Mouse (Mus musculus) MEL (cell line): ENCODE measurements around the gene Derl3. TPM values are rescaled to one million over a fixed set of nuclear protein-coding genes. Genes with fewer than 3 reads are reported as not detected.

Experiments used
- DNase-seq: peaks from one replicate; pipeline ENCODE4 v3.0.0; 2011; ENCODE audit warnings: low read depth, low spot score
- H3K27ac ChIP-seq: 2 replicates; pipeline ENCODE4 v1.5.1; 2012; ENCODE audit warnings: low read depth, mild to moderate bottlenecking, control low read depth, low read length, moderate library complexity; ENCODE audit not compliant: control insufficient read depth
- H3K27me3 ChIP-seq, 2 experiments: fragments of 150-350 bp in 1 of 2; sonication (generic) in 1 of 2; 2 replicates each; pipeline ENCODE4 v1.6.1; 2012; ENCODE audit warnings: low read length in 2 of 2, mild to moderate bottlenecking in 2 of 2, improper control_type of control experiment in 1 of 2, moderate library complexity in 1 of 2; ENCODE audit not compliant: insufficient read depth in 2 of 2, control insufficient read depth in 1 of 2
- H3K36me3 ChIP-seq, 2 experiments: 2 replicates each; pipeline ENCODE4 v1.6.1; 2012 to 2014; ENCODE audit warnings: low read length in 2 of 2, improper control_type of control experiment in 1 of 2, inconsistent platforms in 1 of 2, mild to moderate bottlenecking in 1 of 2; ENCODE audit not compliant: insufficient read depth in 2 of 2, control insufficient read depth in 1 of 2
- H3K4me1 ChIP-seq, 2 experiments: fragments of 150-350 bp in 1 of 2; sonication (generic) in 1 of 2; 2 replicates each; pipeline ENCODE4 v1.6.1; 2012; ENCODE audit warnings: low read length in 2 of 2, improper control_type of control experiment in 1 of 2, mild to moderate bottlenecking in 1 of 2; ENCODE audit not compliant: insufficient read depth in 2 of 2, control insufficient read depth in 1 of 2
- H3K4me3 ChIP-seq, 2 experiments: fragments of 150-350 bp in 1 of 2; sonication (generic) in 1 of 2; 2 replicates each; pipeline ENCODE4 v1.5.1; 2012; ENCODE audit warnings: low read depth in 2 of 2, low read length in 2 of 2, mild to moderate bottlenecking in 2 of 2, moderate library complexity in 2 of 2, control low read depth in 1 of 2, improper control_type of control experiment in 1 of 2; ENCODE audit not compliant: control insufficient read depth in 1 of 2, insufficient read depth in 1 of 2
- H3K79me2 ChIP-seq: 2 replicates; pipeline ENCODE4 v1.6.1; 2012; ENCODE audit warnings: mild to moderate bottlenecking, low read length, moderate library complexity; ENCODE audit not compliant: control insufficient read depth, poor library complexity, insufficient read depth
- H3K9ac ChIP-seq: 2 replicates; pipeline ENCODE4 v1.6.1; 2012; ENCODE audit warnings: low read depth, mild to moderate bottlenecking, control low read depth, low read length, moderate library complexity; ENCODE audit not compliant: control insufficient read depth, poor library complexity, severe bottlenecking
- H3K9me3 ChIP-seq: fragments of 150-350 bp; sonication (generic); replicated peaks from 2 replicates; pipeline ENCODE4 v1.6.1; 2012; ENCODE audit warnings: mild to moderate bottlenecking, low read length, improper control_type of control experiment, moderate library complexity; ENCODE audit not compliant: insufficient read depth
- BHLHE40 ChIP-seq: IDR thresholded peaks from 2 replicates; pipeline ENCODE4 v1.6.1; 2012; ENCODE audit warnings: low read depth, mild to moderate bottlenecking, inconsistent platforms, low read length, improper control_type of control experiment, borderline replicate concordance
- CHD1 ChIP-seq: IDR thresholded peaks from 2 replicates; pipeline ENCODE4 v1.6.1; 2012; ENCODE audit warnings: low read depth, mild to moderate bottlenecking, inconsistent platforms, low read length, improper control_type of control experiment
- CHD2 ChIP-seq: IDR thresholded peaks from 2 replicates; pipeline ENCODE4 v1.6.1; 2011; ENCODE audit warnings: low read length, improper control_type of control experiment
- CTCF ChIP-seq, 3 experiments: IDR thresholded peaks in 2 of 3; conservative IDR thresholded peaks in 1 of 3; 2 replicates each; pipeline ENCODE4 v1.5.1; 2011 to 2012; ENCODE audit warnings: low read length in 3 of 3, low read depth in 2 of 3, mild to moderate bottlenecking in 2 of 3, improper control_type of control experiment in 1 of 3, inconsistent platforms in 1 of 3, mixed read lengths in 1 of 3, moderate library complexity in 1 of 3; ENCODE audit not compliant: control insufficient read depth in 1 of 3, insufficient read depth in 1 of 3, poor library complexity in 1 of 3, severe bottlenecking in 1 of 3
- ELF1 ChIP-seq: IDR thresholded peaks from 2 replicates; pipeline ENCODE4 v1.6.1; 2014; ENCODE audit warnings: low read depth, mild to moderate bottlenecking, inconsistent platforms, low read length, improper control_type of control experiment, moderate library complexity
- EP300 ChIP-seq, 2 experiments: IDR thresholded peaks; 2 replicates each; pipeline ENCODE4 v1.6.1; 2011; ENCODE audit warnings: improper control_type of control experiment in 2 of 2, low read length in 2 of 2, low read depth in 1 of 2, mild to moderate bottlenecking in 1 of 2
- ETS1 ChIP-seq: IDR thresholded peaks from 2 replicates; pipeline ENCODE4 v1.6.1; 2012; ENCODE audit warnings: low read depth, mild to moderate bottlenecking, inconsistent platforms, low read length, improper control_type of control experiment, moderate library complexity
- GABPA ChIP-seq: IDR thresholded peaks from 2 replicates; pipeline ENCODE4 v1.6.1; 2012; ENCODE audit warnings: low read depth, mild to moderate bottlenecking, inconsistent platforms, low read length, improper control_type of control experiment, moderate library complexity
- GATA1 ChIP-seq: IDR thresholded peaks from 2 replicates; pipeline ENCODE4 v1.6.1; 2011; ENCODE audit warnings: low read depth, low read length, improper control_type of control experiment
- HCFC1 ChIP-seq: IDR thresholded peaks from 2 replicates; pipeline ENCODE4 v1.6.1; 2012; ENCODE audit warnings: low read depth, mild to moderate bottlenecking, inconsistent platforms, low read length, improper control_type of control experiment, moderate library complexity
- KAT2A ChIP-seq: conservative IDR thresholded peaks from 2 replicates; pipeline ENCODE4 v1.6.1; 2012; ENCODE audit warnings: low read depth, low read length, improper control_type of control experiment, inconsistent platforms
- MAFK ChIP-seq: IDR thresholded peaks from 2 replicates; pipeline ENCODE4 v1.6.1; 2011; ENCODE audit warnings: low read depth, mild to moderate bottlenecking, low read length, improper control_type of control experiment, borderline replicate concordance
- MAX ChIP-seq: IDR thresholded peaks from 2 replicates; pipeline ENCODE4 v1.6.1; 2011; ENCODE audit warnings: low read length, improper control_type of control experiment
- MYB ChIP-seq: IDR thresholded peaks from 2 replicates; pipeline ENCODE4 v1.6.1; 2011; ENCODE audit warnings: mild to moderate bottlenecking, low read depth, low read length, improper control_type of control experiment
- NELFE ChIP-seq: IDR thresholded peaks from 2 replicates; pipeline ENCODE4 v1.6.1; 2011; ENCODE audit warnings: low read depth, low read length, improper control_type of control experiment
- NRF1 ChIP-seq: IDR thresholded peaks from 2 replicates; pipeline ENCODE4 v1.6.1; 2014; ENCODE audit warnings: low read depth, mild to moderate bottlenecking, inconsistent platforms, low read length, improper control_type of control experiment, moderate library complexity; ENCODE audit not compliant: poor library complexity, insufficient read depth, severe bottlenecking
- POLR2AphosphoS2 ChIP-seq: IDR thresholded peaks from 2 replicates; pipeline ENCODE4 v1.6.1; 2011; ENCODE audit warnings: low read length, improper control_type of control experiment
- POLR2AphosphoS5 ChIP-seq: IDR thresholded peaks from 2 replicates; pipeline ENCODE4 v1.6.1; 2012; ENCODE audit warnings: low read depth, borderline replicate concordance, mild to moderate bottlenecking, inconsistent platforms, low read length, moderate library complexity, mixed read lengths
- RAD21 ChIP-seq: IDR thresholded peaks from 2 replicates; pipeline ENCODE4 v1.6.1; 2011; ENCODE audit warnings: mild to moderate bottlenecking, low read depth, low read length, improper control_type of control experiment
- RCOR1 ChIP-seq: IDR thresholded peaks from 2 replicates; pipeline ENCODE4 v1.6.1; 2012; ENCODE audit warnings: low read depth, mild to moderate bottlenecking, inconsistent platforms, low read length, improper control_type of control experiment
- SIN3A ChIP-seq: IDR thresholded peaks from 2 replicates; pipeline ENCODE4 v1.6.1; 2012; ENCODE audit warnings: low read length, improper control_type of control experiment, inconsistent platforms
- TAL1 ChIP-seq: IDR thresholded peaks from 2 replicates; pipeline ENCODE4 v1.6.1; 2012; ENCODE audit warnings: mild to moderate bottlenecking, inconsistent platforms, low read length, moderate library complexity, mixed read lengths
- TBP ChIP-seq: IDR thresholded peaks from 2 replicates; pipeline ENCODE4 v1.8.0; 2011; ENCODE audit warnings: low read depth, low read length, improper control_type of control experiment
- TCF12 ChIP-seq: IDR thresholded peaks from 2 replicates; pipeline ENCODE4 v1.6.1; 2014; ENCODE audit warnings: low read depth, mild to moderate bottlenecking, inconsistent platforms, low read length, improper control_type of control experiment, moderate library complexity
- UBTF ChIP-seq: IDR thresholded peaks from 2 replicates; pipeline ENCODE4 v1.6.1; 2012; ENCODE audit warnings: low read depth, mild to moderate bottlenecking, inconsistent platforms, low read length, improper control_type of control experiment, moderate library complexity, borderline replicate concordance; ENCODE audit not compliant: insufficient read depth
- USF1 ChIP-seq: IDR thresholded peaks from 2 replicates; pipeline ENCODE4 v1.6.1; 2014; ENCODE audit warnings: low read depth, mild to moderate bottlenecking, inconsistent platforms, low read length, improper control_type of control experiment, moderate library complexity
- USF2 ChIP-seq, 2 experiments: IDR thresholded peaks; 2 replicates each; pipeline ENCODE4 v1.6.1; 2011 to 2012; ENCODE audit warnings: improper control_type of control experiment in 2 of 2, low read length in 2 of 2, borderline replicate concordance in 1 of 2, inconsistent platforms in 1 of 2, low read depth in 1 of 2, mild to moderate bottlenecking in 1 of 2; ENCODE audit not compliant: insufficient read depth in 1 of 2
- ZKSCAN1 ChIP-seq: IDR thresholded peaks from 2 replicates; pipeline ENCODE4 v1.6.1; 2012; ENCODE audit warnings: low read depth, mild to moderate bottlenecking, inconsistent platforms, low read length, improper control_type of control experiment, moderate library complexity
- ZNF384 ChIP-seq: IDR thresholded peaks from 2 replicates; pipeline ENCODE4 v1.6.1; 2012; ENCODE audit warnings: low read depth, mild to moderate bottlenecking, inconsistent platforms, low read length, improper control_type of control experiment
- polyA plus RNA-seq, 2 experiments: library from polyadenylated mRNA; stranded (reverse) in 1 of 2; unstranded in 1 of 2; fragments of >175 nt in 1 of 2; fragments of >200 nt in 1 of 2; gene quantifications; 2 replicates each; pipeline versions ENCODE4 v1.2.1 to v1.2.4; 2012; ENCODE audit warnings: low replicate concordance in 2 of 2, low read depth in 1 of 2; ENCODE audit not compliant: insufficient read length in 2 of 2, insufficient read depth in 1 of 2, missing spikeins in 1 of 2
- total RNA-seq: library from RNA; depleted of rRNA; stranded (reverse); fragments of 300-350 nt; gene quantifications from 2 replicates; pipeline ENCODE4 v1.2.3, GENCODE M21; 2012

The Derl3 gene
- total and polyA plus RNA-seq, 3 experiments, result 0.69 to 1.5 TPM; not detected in 1

DNA sequence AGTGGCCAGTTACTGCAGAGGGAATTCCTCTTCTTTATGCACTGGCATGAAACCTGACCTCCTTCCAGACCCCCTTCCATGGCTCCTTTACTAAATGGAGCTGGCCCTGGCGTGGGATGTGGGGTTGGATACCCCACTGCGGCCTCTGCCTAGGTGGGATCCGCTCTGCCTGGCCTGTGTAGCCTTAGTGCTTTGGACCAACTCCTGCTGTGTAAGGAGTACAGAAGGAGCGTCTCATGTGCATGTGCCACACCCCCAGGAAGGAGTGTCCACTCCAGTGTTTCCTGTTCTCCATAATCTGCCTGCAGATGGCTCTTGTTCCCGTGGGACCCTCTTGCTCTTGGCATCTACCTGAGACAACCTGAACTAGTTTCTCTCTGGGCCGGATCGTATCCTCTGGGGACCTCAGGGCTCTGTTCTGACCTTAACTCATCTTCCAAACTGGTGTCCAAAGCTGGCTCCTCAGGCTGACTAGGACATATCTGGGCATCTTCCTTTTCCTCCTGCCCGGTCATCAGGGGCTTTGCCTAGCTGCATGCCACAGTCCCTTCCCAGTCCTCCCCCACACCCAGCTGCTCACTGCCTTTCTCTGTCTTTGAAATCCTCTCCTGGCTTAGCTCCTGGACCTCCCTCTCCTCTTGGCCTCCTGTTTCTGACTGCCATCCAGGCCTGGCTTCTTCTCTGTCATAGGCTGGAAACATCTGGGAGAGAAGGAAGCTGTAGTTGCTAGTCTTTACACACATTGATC is 3.6 kb upstream of the Derl3 start:
- no peak for DNase-seq
- no peaks in the 10 kb centered on the region for H3K36me3 ChIP-seq
- no peaks in the 10 kb centered on the region for H3K9me3 ChIP-seq
- H3K4me3 ChIP-seq, result no peak overlapping the region
- no peaks in the 10 kb centered on the region for H3K27me3 ChIP-seq
- TF ChIP-seq BHLHE40, result no peak
- no peak for TF ChIP-seq NELFE
- TF ChIP-seq RCOR1, result no peak
- no peak for TF ChIP-seq EP300 (IDR thresholded peaks at IDR 0.05; ENCODE audit: low read depth in 1 of 2, low read length in 2 of 2)
- TF ChIP-seq ELF1, result no peak
- no peak for TF ChIP-seq GABPA
- TF ChIP-seq KAT2A, result no peak
- no peak for TF ChIP-seq NRF1
- TF ChIP-seq HCFC1, result no peak
- TF ChIP-seq USF2 (IDR thresholded peaks at IDR 0.05; ENCODE audit: borderline replicate concordance in 1 of 2, insufficient read depth in 1 of 2, low read depth in 1 of 2, low read length in 2 of 2), result no peak
- TF ChIP-seq RAD21, result no peak
- TF ChIP-seq TAL1, result no peak
- no peak for TF ChIP-seq MYB
- no peak for TF ChIP-seq USF1
- TF ChIP-seq ETS1, result no peak
- TF ChIP-seq TBP, result no peak
- no peak for TF ChIP-seq MAFK
- no peak for TF ChIP-seq GATA1
- TF ChIP-seq MAX, result no peak
- TF ChIP-seq, all 39 proteins: peak for 0
- no peak overlapping the region for H3K9ac ChIP-seq
- H3K4me1 ChIP-seq, result no peaks in the 10 kb centered on the region
- no peaks in the 10 kb centered on the region for H3K79me2 ChIP-seq
- no peak overlapping the region for H3K27ac ChIP-seq

DNA sequence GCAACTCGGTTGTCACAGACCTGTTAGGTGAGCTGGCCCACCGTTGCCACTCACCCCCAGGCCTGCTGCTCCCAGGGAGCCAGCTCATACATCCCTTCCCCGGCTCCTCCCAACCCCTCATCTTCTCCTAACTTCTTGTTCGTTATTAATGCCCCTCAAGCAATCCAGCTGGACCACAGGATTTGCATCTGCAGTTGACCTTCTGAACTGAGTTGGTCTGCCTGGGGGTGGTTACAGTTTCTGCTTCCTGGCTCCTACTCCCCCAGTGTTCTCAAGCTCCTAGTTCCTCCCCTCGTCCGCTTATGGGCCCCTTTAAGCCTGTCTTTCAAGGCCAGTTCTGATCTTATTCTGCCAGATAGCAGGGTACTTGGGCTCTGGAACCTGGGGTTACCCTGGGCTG is 1.4 kb downstream of the Derl3 start:
- H3K4me1 ChIP-seq, result no peaks in the 10 kb centered on the region
- H3K4me3 ChIP-seq, result no peak overlapping the region
- H3K79me2 ChIP-seq, result no peaks in the 10 kb centered on the region
- H3K36me3 ChIP-seq, result peaks cover 0 to 2% of the 10 kb centered on the region in 2 experiments; a peak in 2 of 4 replicates
- no peak overlapping the region for H3K27ac ChIP-seq
- DNase-seq, result no peak
- no peak overlapping the region for H3K9ac ChIP-seq
- TF ChIP-seq UBTF (no peak), CTCF (IDR thresholded peaks at IDR 0.05 in 2 of 3, conservative IDR thresholded peaks at IDR 0.05 in 1 of 3; ENCODE audit: control insufficient read depth in 1 of 3, insufficient read depth in 1 of 3, low read depth in 2 of 3, low read length in 3 of 3, poor library complexity in 1 of 3, severe bottlenecking in 1 of 3) (no peak), CHD2 (no peak), POLR2AphosphoS5 (no peak), POLR2AphosphoS2 (no peak), ZKSCAN1 (no peak), MYB (no peak), CHD1 (no peak), USF1 (no peak), SIN3A (no peak), TCF12 (no peak), ZNF384 (no peak), BHLHE40 (no peak)
- no peaks in the 10 kb centered on the region for H3K9me3 ChIP-seq
- no peaks in the 10 kb centered on the region for H3K27me3 ChIP-seq
